Mouse (Mus musculus): ENCODE results near the gene Irgq. TPM values are rescaled to one million over a fixed set of nuclear protein-coding genes. Genes with fewer than 3 reads are reported as not detected.
"Not testable (repeated sequence)": the region's sequence is repeated elsewhere in the genome, so short reads cannot be mapped to it uniquely, and the experiment has no call there.

The Irgq gene
- polyA plus RNA-seq, 1 experiment from 2014 or later: 12.8 TPM

GRCm38 (mm10) chr7:24519130-24519529, 11.4 kb upstream of the Irgq start:
- DNase-seq (ENCODE audit: low spot score) (no peak), ATAC-seq (ENCODE audit: low FRiP score) (no peak)

GRCm38 (mm10) chr7:24520054-24520453, 10.4 kb upstream of the Irgq start:
- ATAC-seq (ENCODE audit: low FRiP score); H3K4me3 ChIP-seq (ENCODE audit: low read depth, low read length); H3K36me3 ChIP-seq (ENCODE audit: control insufficient read depth, insufficient read depth, low read length); H3K27me3 ChIP-seq (ENCODE audit: control insufficient read depth, insufficient read depth, low read length); H3K9ac ChIP-seq (ENCODE audit: low read depth, low read length); H3K4me2 ChIP-seq (replicated peaks; ENCODE audit: low read depth, low read length); DNase-seq (ENCODE audit: low spot score); H3K4me1 ChIP-seq (replicated peaks; ENCODE audit: control insufficient read depth, insufficient read depth, low read length); H3K9me3 ChIP-seq (ENCODE audit: control insufficient read depth, low read length); H3K27ac ChIP-seq (ENCODE audit: low read depth, low read length): not testable (repeated sequence)
- 88% methylated on average over 10 of the region's 10 CpGs for WGBS

More at GRCm38 (mm10) chr7:24519130-24519529, 11.4 kb upstream of the Irgq start:
- Histone ChIP-seq H3K4me2 (replicated peaks; ENCODE audit: low read depth, low read length) (no peak overlapping the region), H3K27ac (ENCODE audit: low read depth, low read length) (no peak overlapping the region), H3K4me1 (replicated peaks; ENCODE audit: control insufficient read depth, insufficient read depth, low read length) (no peaks in the 10 kb centered on the region), H3K4me3 (ENCODE audit: low read depth, low read length) (no peak overlapping the region), H3K9ac (ENCODE audit: low read depth, low read length) (no peak overlapping the region), H3K9me3 (ENCODE audit: control insufficient read depth, low read length) (no peaks in the 10 kb centered on the region), H3K36me3 (ENCODE audit: control insufficient read depth, insufficient read depth, low read length) (no peaks in the 10 kb centered on the region), H3K27me3 (ENCODE audit: control insufficient read depth, insufficient read depth, low read length) (no peaks in the 10 kb centered on the region)
- 52% methylated on average over 3 of the region's 3 CpGs for WGBS

GRCm38 (mm10) chr7:24522805-24523204, 7.7 kb upstream of the Irgq start:
- Histone ChIP-seq H3K36me3 (ENCODE audit: control insufficient read depth, insufficient read depth, low read length) (no peaks in the 10 kb centered on the region), H3K27me3 (ENCODE audit: control insufficient read depth, insufficient read depth, low read length) (no peaks in the 10 kb centered on the region), H3K4me3 (ENCODE audit: low read depth, low read length) (no peak overlapping the region), H3K4me2 (replicated peaks; ENCODE audit: low read depth, low read length) (no peak overlapping the region), H3K4me1 (replicated peaks; ENCODE audit: control insufficient read depth, insufficient read depth, low read length) (no peaks in the 10 kb centered on the region), H3K9me3 (ENCODE audit: control insufficient read depth, low read length) (no peaks in the 10 kb centered on the region), H3K9ac (ENCODE audit: low read depth, low read length) (no peak overlapping the region), H3K27ac (ENCODE audit: low read depth, low read length) (no peak overlapping the region)
- DNase-seq (ENCODE audit: low spot score): no peak
- no peak for ATAC-seq (ENCODE audit: low FRiP score)
- WGBS: 65% methylated on average over 5 of the region's 5 CpGs

GRCm38 (mm10) chr7:24523723-24524122, 6.8 kb upstream of the Irgq start:
- no peaks in the 10 kb centered on the region for H3K27me3 ChIP-seq (ENCODE audit: control insufficient read depth, insufficient read depth, low read length)
- no peak overlapping the region for H3K27ac ChIP-seq (ENCODE audit: low read depth, low read length)
- H3K4me3 ChIP-seq (ENCODE audit: low read depth, low read length): no peak overlapping the region
- DNase-seq (ENCODE audit: low spot score) (no peak), ATAC-seq (ENCODE audit: low FRiP score) (no peak)
- no peaks in the 10 kb centered on the region for H3K4me1 ChIP-seq (replicated peaks; ENCODE audit: control insufficient read depth, insufficient read depth, low read length)
- WGBS: 84% methylated on average over 6 of the region's 6 CpGs
- no peaks in the 10 kb centered on the region for H3K9me3 ChIP-seq (ENCODE audit: control insufficient read depth, low read length)
- no peaks in the 10 kb centered on the region for H3K36me3 ChIP-seq (ENCODE audit: control insufficient read depth, insufficient read depth, low read length)
- H3K9ac ChIP-seq (ENCODE audit: low read depth, low read length): no peak overlapping the region
- no peak overlapping the region for H3K4me2 ChIP-seq (replicated peaks; ENCODE audit: low read depth, low read length)

GRCm38 (mm10) chr7:24524978-24525377, 5.5 kb upstream of the Irgq start:
- 80% methylated on average over 6 of the region's 6 CpGs for WGBS
- H3K9me3 ChIP-seq (ENCODE audit: control insufficient read depth, low read length): no peaks in the 10 kb centered on the region
- no peaks in the 10 kb centered on the region for H3K4me1 ChIP-seq (replicated peaks; ENCODE audit: control insufficient read depth, insufficient read depth, low read length)
- no peak overlapping the region for H3K9ac ChIP-seq (ENCODE audit: low read depth, low read length)
- H3K27me3 ChIP-seq (ENCODE audit: control insufficient read depth, insufficient read depth, low read length): no peaks in the 10 kb centered on the region
- no peak overlapping the region for H3K4me2 ChIP-seq (replicated peaks; ENCODE audit: low read depth, low read length)
- no peaks in the 10 kb centered on the region for H3K36me3 ChIP-seq (ENCODE audit: control insufficient read depth, insufficient read depth, low read length)
- H3K27ac ChIP-seq (ENCODE audit: low read depth, low read length): no peak overlapping the region
- ATAC-seq (ENCODE audit: low FRiP score) (no peak), DNase-seq (ENCODE audit: low spot score) (no peak)
- H3K4me3 ChIP-seq (ENCODE audit: low read depth, low read length): no peak overlapping the region

- DNase-seq (ENCODE audit: low spot score): no peak
- no peaks in the 10 kb centered on the region for H3K4me1 ChIP-seq (replicated peaks; ENCODE audit: control insufficient read depth, insufficient read depth, low read length)
- H3K4me3 ChIP-seq (ENCODE audit: low read depth, low read length): no peak overlapping the region
- 91% methylated on average over 12 of the region's 12 CpGs for WGBS
- H3K9ac ChIP-seq (ENCODE audit: low read depth, low read length): no peak overlapping the region
- no peaks in the 10 kb centered on the region for H3K27me3 ChIP-seq (ENCODE audit: control insufficient read depth, insufficient read depth, low read length)
- H3K4me2 ChIP-seq (replicated peaks; ENCODE audit: low read depth, low read length): no peak overlapping the region
- no peaks in the 10 kb centered on the region for H3K9me3 ChIP-seq (ENCODE audit: control insufficient read depth, low read length)
- H3K36me3 ChIP-seq (ENCODE audit: control insufficient read depth, insufficient read depth, low read length): no peaks in the 10 kb centered on the region
- no peak overlapping the region for H3K27ac ChIP-seq (ENCODE audit: low read depth, low read length)
- ATAC-seq (ENCODE audit: low FRiP score): no peak
Measured at GRCm38 (mm10) chr7:24525686-24526420, 4.6 kb upstream of the Irgq start.

GRCm38 (mm10) chr7:24528861-24529260, 1.6 kb upstream of the Irgq start:
- no peak overlapping the region for H3K4me2 ChIP-seq (replicated peaks; ENCODE audit: low read depth, low read length)
- H3K4me3 ChIP-seq (ENCODE audit: low read depth, low read length): no peak overlapping the region
- H3K4me1 ChIP-seq (replicated peaks; ENCODE audit: control insufficient read depth, insufficient read depth, low read length): peaks cover 4% of the 10 kb centered on the region; the same call in 1 of the 2 replicates
- no peak overlapping the region for H3K9ac ChIP-seq (ENCODE audit: low read depth, low read length)
- ATAC-seq (ENCODE audit: low FRiP score) (no peak), DNase-seq (ENCODE audit: low spot score) (no peak)
- 93% methylated on average over 11 of the region's 11 CpGs for WGBS
- H3K27me3 ChIP-seq (ENCODE audit: control insufficient read depth, insufficient read depth, low read length): peaks cover 8% of the 10 kb centered on the region
- 0 out of 2 replicates have a peak, but pooled peaks cover 1% of the 10 kb centered on the region for H3K36me3 ChIP-seq (ENCODE audit: control insufficient read depth, insufficient read depth, low read length)
- H3K27ac ChIP-seq (ENCODE audit: low read depth, low read length): no peak overlapping the region
- no peaks in the 10 kb centered on the region for H3K9me3 ChIP-seq (ENCODE audit: control insufficient read depth, low read length)

- no peak overlapping the region; the same call in 1 of the 2 replicates for H3K9ac ChIP-seq (ENCODE audit: low read depth, low read length)
- 0 out of 2 replicates have a peak, but pooled peaks cover 3% of the 10 kb centered on the region for H3K36me3 ChIP-seq (ENCODE audit: control insufficient read depth, insufficient read depth, low read length)
- H3K4me3 ChIP-seq (ENCODE audit: low read depth, low read length): peak overlapping the region; percentile 66
- H3K9me3 ChIP-seq (ENCODE audit: control insufficient read depth, low read length): no peaks in the 10 kb centered on the region
- DNase-seq (ENCODE audit: low spot score) (no peak), ATAC-seq (ENCODE audit: low FRiP score) (no peak)
- peak overlapping the region; percentile 95 for H3K4me2 ChIP-seq (replicated peaks; ENCODE audit: low read depth, low read length)
- no peak overlapping the region for H3K27ac ChIP-seq (ENCODE audit: low read depth, low read length)
- peaks cover 10% of the 10 kb centered on the region for H3K27me3 ChIP-seq (ENCODE audit: control insufficient read depth, insufficient read depth, low read length)
- peaks cover 6% of the 10 kb centered on the region; the same call in 1 of the 2 replicates for H3K4me1 ChIP-seq (replicated peaks; ENCODE audit: control insufficient read depth, insufficient read depth, low read length)
- WGBS: 61% methylated on average over 11 of the region's 11 CpGs
Measured at GRCm38 (mm10) chr7:24529580-24529979, 909 bp upstream of the Irgq start.
